Mouse (Mus musculus): ENCODE data around the gene Tecpr2.

GRCm38 (mm10) chr12:111018068-111018467, 129.0 kb downstream of the Tecpr2 start:
- TF ChIP-seq CTCF (IDR thresholded peaks at IDR 0.05; ENCODE audit: insufficient read depth, low read length) (no peak), POLR2A (IDR thresholded peaks at IDR 0.05; ENCODE audit: borderline replicate concordance, extremely low read depth, low read depth, low read length) (no peak)
